Mouse (Mus musculus) forebrain, postnatal 0 days (tissue): Measurements from ENCODE around the gene Ccpg1os. TPM values are rescaled to one million over a fixed set of nuclear protein-coding genes. Genes with fewer than 3 reads are reported as not detected.

Experiments used
- ATAC-seq: fragments of 200-750 bp; cut with Nextera tagmentation; 2 replicates; pipeline ENCODE4 v1.8.0; 2017; ENCODE audit warnings: mild to moderate bottlenecking, moderate library complexity
- DNase-seq: peaks from one replicate; pipeline ENCODE4 v3.0.0-alpha.2; 2015
- H3K27ac ChIP-seq: fragments of 300-500 bp; sonication (generic); 2 replicates; pipeline ENCODE4 v1.5.1; 2014; ENCODE audit warnings: low read depth, mild to moderate bottlenecking, antibody characterized with exemption, low read length, moderate library complexity, mixed read lengths
- H3K27me3 ChIP-seq: fragments of 300-500 bp; sonication (generic); 2 replicates; pipeline ENCODE4 v1.6.1; 2014; ENCODE audit warnings: mild to moderate bottlenecking, low read length, mixed read lengths; ENCODE audit not compliant: insufficient read depth
- H3K36me3 ChIP-seq: fragments of 300-500 bp; sonication (generic); 2 replicates; pipeline ENCODE4 v1.6.1; 2014; ENCODE audit warnings: mild to moderate bottlenecking, moderate library complexity; ENCODE audit not compliant: insufficient read depth
- H3K4me1 ChIP-seq: fragments of 300-500 bp; sonication (generic); 2 replicates; pipeline ENCODE4 v1.6.1; 2014; ENCODE audit warnings: antibody characterized with exemption; ENCODE audit not compliant: insufficient read depth
- H3K4me2 ChIP-seq: fragments of 300-500 bp; sonication (generic); 2 replicates; pipeline ENCODE4 v1.6.1; 2014; ENCODE audit warnings: low read depth, mild to moderate bottlenecking, moderate library complexity
- H3K4me3 ChIP-seq: fragments of 300-500 bp; sonication (generic); 2 replicates; pipeline ENCODE4 v1.5.1; 2014; ENCODE audit warnings: low read depth, low read length, mixed read lengths
- H3K9ac ChIP-seq: fragments of 300-500 bp; sonication (generic); 2 replicates; pipeline ENCODE4 v1.6.1; 2014; ENCODE audit warnings: mild to moderate bottlenecking
- H3K9me3 ChIP-seq: fragments of 300-500 bp; sonication (generic); 2 replicates; pipeline ENCODE4 v1.6.1; 2016; ENCODE audit warnings: low read length
- CTCF ChIP-seq: sonication (generic); IDR thresholded peaks from 2 replicates; pipeline ENCODE4 v1.5.1; 2016; ENCODE audit warnings: antibody characterized with exemption, control low read depth, low read depth
- WGBS: fragments of 180-500 bp; shearing (Covaris S2); extraction: QIAGEN DNeasy Blood & Tissue Kit; methylation state at CpG from one replicate; pipeline ENCODE4 v1.1.7; 2014; 5-methylcytosine and 5-hydroxymethylcytosine counted together
- polyA plus RNA-seq: library from polyadenylated mRNA; unstranded; fragments of >200 nt; fragmentation: Nextera tagmentation; extraction: Ambion mirVana; gene quantifications from 2 replicates; pipeline ENCODE4 v1.2.1, GENCODE M21; 2015
- total RNA-seq: library from RNA; depleted of rRNA; stranded (reverse); fragments of >200 nt; gene quantifications from 2 replicates; pipeline ENCODE4 v1.2.3, GENCODE M21; 2014

The Ccpg1os gene
- total and polyA plus RNA-seq, 2 experiments from 2014 or later, result 22.7 to 26.8 TPM

DNA sequence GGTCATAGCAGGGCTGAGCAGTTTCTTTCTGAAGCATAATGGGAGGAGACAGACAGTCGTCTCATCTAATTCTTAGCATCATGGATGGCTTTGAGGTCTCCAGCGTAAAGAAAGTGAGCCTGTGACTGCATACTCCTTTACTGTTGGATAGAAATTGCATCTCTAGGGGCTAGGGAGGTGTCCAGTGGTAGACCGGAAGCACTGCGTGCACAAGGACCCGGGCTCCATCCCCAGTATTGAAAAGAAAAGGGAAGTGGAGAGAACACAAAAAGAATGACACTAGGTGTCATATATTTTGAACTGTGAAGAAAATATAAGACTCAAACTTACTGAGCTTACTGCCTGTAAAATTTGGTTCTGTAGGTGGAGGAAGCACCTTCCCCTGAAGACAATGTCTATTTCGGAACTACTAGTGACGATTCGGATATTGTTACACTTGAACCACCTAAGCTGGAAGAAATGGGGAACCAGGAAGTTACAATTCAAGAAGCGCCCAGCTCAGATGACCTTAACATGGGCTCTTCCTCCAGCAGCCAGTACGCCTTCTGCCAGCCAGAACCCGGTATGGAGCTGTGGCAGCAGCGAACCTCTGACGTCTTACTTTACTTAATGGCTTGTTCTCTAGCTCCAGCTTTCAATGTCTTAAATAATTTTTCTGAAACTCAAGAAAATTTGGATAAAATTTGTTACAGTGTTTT lies 16.3 kb upstream of the Ccpg1os start:
- Histone ChIP-seq H3K36me3 (peaks cover 43% of the 10 kb centered on the region), H3K27ac (no peak overlapping the region), H3K4me1 (no peaks in the 10 kb centered on the region), H3K4me2 (no peak overlapping the region), H3K9me3 (no peaks in the 10 kb centered on the region), H3K27me3 (no peaks in the 10 kb centered on the region), H3K4me3 (no peak overlapping the region), H3K9ac (no peak overlapping the region)
- ATAC-seq (no peak), DNase-seq (no peak)
- 88% methylated on average over 13 of the region's 13 CpGs for WGBS
- TF ChIP-seq CTCF, result no peak

GRCm38 (mm10) chr9:73000487-73000886 lies 15.3 kb upstream of the Ccpg1os start:
- Histone ChIP-seq H3K4me3 (no peak overlapping the region), H3K4me1 (no peaks in the 10 kb centered on the region), H3K27me3 (no peaks in the 10 kb centered on the region), H3K9ac (no peak overlapping the region), H3K4me2 (no peak overlapping the region), H3K36me3 (peaks cover 35% of the 10 kb centered on the region), H3K27ac (no peak overlapping the region), H3K9me3 (no peaks in the 10 kb centered on the region)
- peak; percentile 3 for DNase-seq
- WGBS, result 79% methylated on average over 2 of the region's 2 CpGs
- no peak for ATAC-seq
- peak; percentile 38 for TF ChIP-seq CTCF

- Histone ChIP-seq H3K36me3 (peaks cover 14% of the 10 kb centered on the region), H3K9me3 (no peaks in the 10 kb centered on the region), H3K27ac (no peak overlapping the region), H3K4me1 (no peaks in the 10 kb centered on the region), H3K27me3 (no peaks in the 10 kb centered on the region), H3K4me3 (no peak overlapping the region), H3K9ac (no peak overlapping the region), H3K4me2 (no peak overlapping the region)
- TF ChIP-seq CTCF, result no peak
- 46% methylated on average over 7 of the region's 7 CpGs for WGBS
- ATAC-seq (no peak), DNase-seq (no peak)
Observed at GRCm38 (mm10) chr9:72996806-72997205, 11.6 kb upstream of the Ccpg1os start.

- H3K36me3 ChIP-seq, result peaks cover 10% of the 10 kb centered on the region
- H3K9me3 ChIP-seq, result no peaks in the 10 kb centered on the region
- no peak overlapping the region for H3K4me2 ChIP-seq
- TF ChIP-seq CTCF, result no peak
- no peak overlapping the region for H3K27ac ChIP-seq
- no peak overlapping the region for H3K4me3 ChIP-seq
- H3K4me1 ChIP-seq, result no peaks in the 10 kb centered on the region
- DNase-seq (no peak), ATAC-seq (no peak)
- no peaks in the 10 kb centered on the region for H3K27me3 ChIP-seq
- H3K9ac ChIP-seq, result no peak overlapping the region
Observed at GRCm38 (mm10) chr9:72996167-72996566, 11.0 kb upstream of the Ccpg1os start.

- no peaks in the 10 kb centered on the region for H3K36me3 ChIP-seq
- no peak overlapping the region for H3K4me3 ChIP-seq
- ATAC-seq, result no peak
- no peaks in the 10 kb centered on the region for H3K27me3 ChIP-seq
- H3K9ac ChIP-seq, result no peak overlapping the region
- 0 out of 2 replicates have a peak, but pooled peaks cover 2% of the 10 kb centered on the region for H3K4me1 ChIP-seq
- TF ChIP-seq CTCF, result no peak
- H3K27ac ChIP-seq, result no peak overlapping the region
- no peaks in the 10 kb centered on the region for H3K9me3 ChIP-seq
- 91% methylated on average over 5 of the region's 5 CpGs for WGBS
- no peak for DNase-seq
- no peak overlapping the region for H3K4me2 ChIP-seq
Observed at GRCm38 (mm10) chr9:72992576-72992975, 7.4 kb upstream of the Ccpg1os start.

GRCm38 (mm10) chr9:72991420-72991819 lies 6.2 kb upstream of the Ccpg1os start:
- no peak for ATAC-seq
- no peak overlapping the region for H3K4me3 ChIP-seq
- WGBS, result 98% methylated on average over 2 of the region's 2 CpGs

GRCm38 (mm10) chr9:72988706-72989105 lies 3.5 kb upstream of the Ccpg1os start:
- ATAC-seq, result no peak
- no peak for TF ChIP-seq CTCF
- no peaks in the 10 kb centered on the region for H3K27me3 ChIP-seq
- DNase-seq, result no peak
- H3K9ac ChIP-seq, result no peak overlapping the region
- 83% methylated on average over 5 of the region's 5 CpGs for WGBS
- H3K4me2 ChIP-seq, result no peak overlapping the region
- peaks cover 20% of the 10 kb centered on the region; the same call in 1 of the 2 replicates for H3K4me1 ChIP-seq
- no peaks in the 10 kb centered on the region for H3K9me3 ChIP-seq
- no peaks in the 10 kb centered on the region for H3K36me3 ChIP-seq
- H3K27ac ChIP-seq, result no peak overlapping the region
- H3K4me3 ChIP-seq, result no peak overlapping the region

More at GRCm38 (mm10) chr9:72991420-72991819, 6.2 kb upstream of the Ccpg1os start:
- Histone ChIP-seq H3K27me3 (no peaks in the 10 kb centered on the region), H3K27ac (no peak overlapping the region), H3K9me3 (no peaks in the 10 kb centered on the region), H3K36me3 (no peaks in the 10 kb centered on the region), H3K4me2 (no peak overlapping the region), H3K9ac (no peak overlapping the region), H3K4me1 (peaks cover 14% of the 10 kb centered on the region; the same call in 1 of the 2 replicates)
- no peak for TF ChIP-seq CTCF
- DNase-seq, result no peak
